Mouse (Mus musculus): ENCODE data around the gene Mroh2a.

GRCm38 (mm10) chr1:88297480-88298258 is 70.9 kb downstream of the Mroh2a start:
- TF ChIP-seq TAL1 (IDR thresholded peaks at IDR 0.05; ENCODE audit: low read length): no peak
- no peak for TF ChIP-seq GATA1 (IDR thresholded peaks at IDR 0.05; ENCODE audit: low read length)

Measured in erythroblast, embryonic 14.5 days (primary cell).